Mouse (Mus musculus) bone marrow, adult 2 months (tissue): ENCODE measurements around the gene Acrbp. TPM values are rescaled to one million over a fixed set of nuclear protein-coding genes. Genes with fewer than 3 reads are reported as not detected.
"Not testable (repeated sequence)": the region's sequence is repeated elsewhere in the genome, so short reads cannot be mapped to it uniquely, and the experiment has no call there.

Experiments
- H3K27ac ChIP-seq: fragments of 200-500 bp; 2 replicates; pipeline ENCODE4 v1.5.1; 2012; ENCODE audit warnings: low read depth, mild to moderate bottlenecking, control low read depth, inconsistent platforms, low read length; ENCODE audit not compliant: control insufficient read depth, poor library complexity, insufficient read depth
- H3K4me1 ChIP-seq: fragments of 200-500 bp; 2 replicates; pipeline ENCODE4 v1.6.1; 2011; ENCODE audit warnings: low read length; ENCODE audit not compliant: control insufficient read depth, insufficient read depth
- H3K4me3 ChIP-seq: fragments of 200-500 bp; replicated peaks from 2 replicates; pipeline ENCODE3; 2011; ENCODE audit warnings: mild to moderate bottlenecking, low read depth, low read length, control low read depth; ENCODE audit not compliant: control insufficient read depth
- CTCF ChIP-seq: fragments of 200-500 bp; IDR thresholded peaks from 2 replicates; pipeline ENCODE4 v1.5.1; 2011; ENCODE audit warnings: low read length, control low read depth; ENCODE audit not compliant: control insufficient read depth, insufficient read depth
- POLR2A ChIP-seq: fragments of 200-500 bp; IDR thresholded peaks from 2 replicates; pipeline ENCODE4 v1.6.1; 2011; ENCODE audit warnings: low read depth, mild to moderate bottlenecking, control low read depth, low read length, borderline replicate concordance; ENCODE audit not compliant: control insufficient read depth
- WGBS: fragments of 180-500 bp; shearing (Covaris S2); methylation state at CpG from one replicate; pipeline ENCODE4 v1.1.7; 2018; 5-methylcytosine and 5-hydroxymethylcytosine counted together
- polyA plus RNA-seq: library from polyadenylated mRNA; stranded (reverse); fragments of >200 nt; gene quantifications from 2 replicates; pipeline ENCODE4 v1.2.4, GENCODE M21; 2011; ENCODE audit warnings: low replicate concordance; ENCODE audit not compliant: missing spikeins, insufficient read depth, insufficient read length

Acrbp gene
- polyA plus RNA-seq, 1 experiment = 45.9 TPM

DNA sequence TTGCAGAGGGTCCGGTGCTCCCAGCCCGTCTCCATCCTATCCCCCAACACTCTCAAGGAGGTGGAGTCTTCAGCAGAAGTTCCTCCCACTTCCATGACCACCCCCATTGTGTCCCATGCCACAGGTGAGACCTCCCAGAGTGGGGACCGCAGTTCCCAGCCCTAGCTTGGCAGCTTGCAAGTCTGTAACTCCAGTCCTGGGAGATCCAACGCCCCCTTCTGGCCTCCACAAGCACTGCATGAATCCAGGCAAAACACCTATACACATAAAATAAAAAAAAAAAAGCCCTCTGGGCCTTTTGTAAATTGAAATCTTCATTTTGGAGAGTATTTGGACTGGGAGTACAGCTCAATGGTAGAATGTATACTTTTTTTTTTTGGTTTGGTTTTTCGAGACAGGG is 1.7 kb downstream of the Acrbp start:
- Histone ChIP-seq H3K27ac (no peak overlapping the region), H3K4me1 (no peaks in the 10 kb centered on the region), H3K4me3 (no peak overlapping the region)
- 72% methylated on average over 5 of the region's 5 CpGs for WGBS
- peak; percentile 35; the same call in 1 of the 2 replicates for TF ChIP-seq CTCF
- TF ChIP-seq POLR2A = no peak

DNA sequence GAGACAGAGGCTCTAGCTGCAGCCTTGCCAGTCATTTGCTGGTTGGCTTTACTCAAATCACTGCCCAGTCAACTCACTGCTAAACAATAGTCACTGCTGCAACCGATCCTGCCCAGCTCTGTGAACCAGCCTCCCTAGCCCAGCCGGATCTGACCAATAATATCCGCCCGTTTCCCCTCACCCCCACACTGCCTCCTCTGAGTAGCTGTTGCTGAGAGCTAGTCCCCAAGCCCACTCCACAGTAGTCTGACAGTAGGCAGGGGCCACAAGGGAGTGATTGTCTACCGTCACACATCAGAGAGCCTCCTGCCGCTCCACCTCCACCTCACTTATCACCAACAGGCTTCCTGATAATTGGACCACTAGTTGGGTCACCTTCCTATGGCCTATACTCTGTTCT is 12.0 kb downstream of the Acrbp start:
- 76% methylated on average over 6 of the region's 6 CpGs for WGBS
- H3K4me3 ChIP-seq = no peak overlapping the region
- TF ChIP-seq POLR2A (no peak), CTCF (no peak)
- no peak overlapping the region for H3K27ac ChIP-seq
- no peaks in the 10 kb centered on the region for H3K4me1 ChIP-seq

DNA sequence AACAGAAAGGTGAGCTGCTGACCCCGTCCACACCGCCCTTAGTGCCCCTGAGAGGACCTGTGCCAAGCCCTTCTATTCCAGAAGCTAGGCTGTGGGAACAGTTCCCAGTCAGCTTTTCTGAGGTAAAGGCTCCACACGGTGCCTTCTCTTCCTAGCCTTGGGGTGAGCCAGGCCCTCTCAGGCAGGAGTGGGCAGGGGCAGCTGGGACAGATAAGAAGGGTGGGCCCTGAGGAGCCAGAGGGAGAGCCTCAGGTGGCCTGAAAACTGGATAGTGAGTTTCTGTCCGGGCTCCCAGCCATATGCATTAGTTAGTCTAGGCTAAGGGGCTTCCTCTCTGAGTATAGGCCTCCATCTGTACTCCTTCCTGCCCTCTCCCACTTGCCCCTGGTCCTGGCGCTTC is 13.0 kb downstream of the Acrbp start:
- WGBS = 78% methylated on average over 5 of the region's 5 CpGs
- H3K4me1 ChIP-seq = peaks cover 1% of the 10 kb centered on the region; the same call in 1 of the 2 replicates
- no peak for TF ChIP-seq CTCF

DNA sequence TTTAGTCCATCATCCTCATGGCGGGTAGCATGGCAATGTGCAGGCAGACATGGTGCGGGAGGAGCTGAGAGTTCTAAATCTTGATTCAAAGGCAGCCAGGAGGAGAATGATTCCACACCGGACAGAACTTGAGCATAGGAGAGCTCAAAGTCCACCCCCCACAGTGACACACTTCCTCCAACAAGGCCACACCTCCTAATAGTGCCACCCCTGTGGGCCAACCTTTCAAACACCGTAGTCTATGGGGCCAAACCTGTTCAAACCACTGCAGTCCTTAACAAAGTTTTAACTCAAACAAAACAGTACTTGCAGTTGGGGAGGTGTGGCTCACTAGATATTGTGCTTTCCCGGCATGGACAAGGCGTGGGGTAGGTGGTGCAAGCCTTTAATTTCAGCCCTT is 14.4 kb downstream of the Acrbp start:
- no peak overlapping the region for H3K4me3 ChIP-seq
- H3K27ac ChIP-seq = no peak overlapping the region
- H3K4me1 ChIP-seq = peaks cover 1% of the 10 kb centered on the region; the same call in 1 of the 2 replicates
- WGBS = 85% methylated on average over 6 of the region's 6 CpGs
- TF ChIP-seq CTCF (no peak), POLR2A (no peak)

More for the DNA sequence above, 13.0 kb downstream of the Acrbp start:
- H3K4me3 ChIP-seq = no peak overlapping the region
- no peak overlapping the region for H3K27ac ChIP-seq

DNA sequence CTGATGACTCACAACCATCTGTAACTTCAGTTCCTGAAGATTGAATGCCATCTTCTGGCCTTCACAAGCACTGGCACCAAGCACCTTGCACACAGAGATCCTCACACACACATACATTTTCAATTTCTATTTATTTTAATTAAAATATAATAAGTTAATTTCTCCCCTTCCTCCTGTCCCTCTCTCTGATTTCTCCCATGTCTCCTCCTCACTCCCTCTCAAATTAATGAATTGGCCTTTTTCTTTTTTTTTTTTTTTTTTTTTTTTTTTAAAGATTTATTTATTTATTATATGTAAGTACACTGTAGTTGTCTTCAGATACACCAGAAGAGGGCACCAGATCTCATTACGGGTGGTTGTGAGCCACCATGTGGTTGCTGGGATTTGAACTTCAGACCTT is 15.7 kb downstream of the Acrbp start:
- not testable (repeated sequence) for H3K4me1 ChIP-seq, H3K27ac ChIP-seq, H3K4me3 ChIP-seq
- 40% methylated on average over 1 of the region's 1 CpGs for WGBS

DNA sequence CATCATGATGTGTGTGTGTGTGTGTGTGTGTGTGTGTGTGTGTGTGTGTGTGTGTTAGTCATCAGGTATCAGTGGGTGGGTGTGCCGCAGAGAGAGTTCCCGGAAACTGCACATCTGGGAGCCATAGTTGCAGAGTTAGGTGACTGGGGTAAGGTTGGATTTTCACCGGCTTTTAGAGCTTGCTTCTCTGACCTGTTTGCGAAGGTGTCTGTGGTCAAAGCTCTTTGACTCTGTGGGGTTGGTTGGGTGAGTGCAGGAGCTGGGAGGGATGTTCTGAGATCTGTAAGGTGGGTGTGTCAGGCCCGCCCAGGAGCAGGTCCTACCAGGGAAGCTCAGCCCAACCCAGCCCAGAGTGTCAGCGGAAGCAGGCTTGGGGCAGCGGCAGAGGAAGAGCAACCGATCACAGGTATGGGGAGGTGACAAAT is 18.1 kb downstream of the Acrbp start, which contains the start of gene Lpar5:
Gene Lpar5 (plus strand): TSS at position 350 of the 425 bp plus-strand sequence.
- H3K27ac ChIP-seq = no peak within 1 kb of the TSS
- 75% methylated on average over 8 of the region's 8 CpGs for WGBS
- no peak for TF ChIP-seq CTCF
- no peak for TF ChIP-seq POLR2A

DNA sequence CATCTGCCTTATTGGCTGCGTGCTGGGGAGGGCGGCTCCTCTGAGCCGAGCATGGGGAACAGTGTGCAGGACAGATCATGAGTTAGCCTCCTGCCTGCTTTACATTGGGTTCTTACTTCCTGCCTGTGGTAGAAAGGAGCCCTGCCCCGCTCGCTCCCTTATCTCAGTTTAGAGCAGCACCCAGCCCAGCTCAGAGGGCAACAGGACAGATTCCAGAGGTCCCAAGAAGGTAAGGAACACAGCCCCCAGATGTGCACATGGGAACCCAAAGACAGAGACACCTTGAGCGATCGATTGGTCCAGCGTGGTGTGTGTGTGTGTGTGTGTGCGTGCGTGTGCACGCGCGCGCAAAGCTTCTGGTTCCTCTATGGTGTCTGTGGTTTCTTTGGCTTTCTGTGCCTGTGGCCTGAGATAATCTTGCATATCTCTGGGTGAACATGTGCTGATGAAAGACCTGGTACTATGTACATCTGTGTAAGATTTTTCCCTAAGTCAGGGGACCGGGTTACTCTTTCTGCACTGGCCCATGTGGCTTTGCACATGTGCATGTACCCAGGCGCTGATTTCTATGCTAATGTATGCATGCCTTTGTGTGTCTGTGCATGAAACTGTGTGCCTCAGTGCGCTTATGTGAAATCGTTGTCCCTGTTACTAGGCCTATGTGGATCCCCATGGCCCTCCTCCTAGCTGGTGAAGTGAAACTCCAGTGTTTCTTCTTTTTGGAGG is 21.8 kb downstream of the Acrbp start:
- Histone ChIP-seq H3K27ac (peak overlapping the region; percentile 62), H3K4me3 (peak overlapping the region; percentile 55), H3K4me1 (peaks cover 8% of the 10 kb centered on the region)
- 0 out of 2 replicates have a peak, but pooled peaks have one; percentile 5 for TF ChIP-seq CTCF
- TF ChIP-seq POLR2A = 0 out of 2 replicates have a peak, but pooled peaks have one; percentile 27
- WGBS = 4% methylated on average over 18 of the region's 18 CpGs

More for the DNA sequence above, 18.1 kb downstream of the Acrbp start, which contains the start of gene Lpar5:
- Histone ChIP-seq H3K4me1 (peaks cover 7% of the 10 kb centered on the region), H3K4me3 (no peak within 1 kb of the TSS)

DNA sequence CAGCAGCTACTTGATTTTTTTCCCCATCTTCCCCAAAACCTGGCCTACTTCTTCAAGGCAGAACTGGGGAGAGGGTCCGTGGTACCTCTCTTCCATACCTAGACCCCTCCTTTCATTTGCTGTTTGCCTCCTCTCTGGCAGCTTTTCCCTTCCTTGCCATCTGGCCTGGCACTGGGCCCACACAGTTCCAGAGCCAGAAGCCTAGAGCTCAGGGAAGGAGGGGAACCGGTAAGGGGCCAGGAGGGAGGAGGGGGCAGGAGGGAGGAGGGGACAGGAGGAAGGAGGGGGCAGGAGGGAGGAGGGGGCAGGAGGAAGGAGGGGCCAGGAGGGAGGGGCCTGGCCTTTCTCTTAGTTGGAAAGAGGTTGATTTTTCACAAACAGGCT is 22.4 kb downstream of the Acrbp start:
- Histone ChIP-seq H3K27ac (peak overlapping the region; percentile 62), H3K4me1 (peaks cover 8% of the 10 kb centered on the region), H3K4me3 (peak overlapping the region; percentile 56)
- TF ChIP-seq CTCF (no peak), POLR2A (no peak)
- 3% methylated on average over 2 of the region's 2 CpGs for WGBS

DNA sequence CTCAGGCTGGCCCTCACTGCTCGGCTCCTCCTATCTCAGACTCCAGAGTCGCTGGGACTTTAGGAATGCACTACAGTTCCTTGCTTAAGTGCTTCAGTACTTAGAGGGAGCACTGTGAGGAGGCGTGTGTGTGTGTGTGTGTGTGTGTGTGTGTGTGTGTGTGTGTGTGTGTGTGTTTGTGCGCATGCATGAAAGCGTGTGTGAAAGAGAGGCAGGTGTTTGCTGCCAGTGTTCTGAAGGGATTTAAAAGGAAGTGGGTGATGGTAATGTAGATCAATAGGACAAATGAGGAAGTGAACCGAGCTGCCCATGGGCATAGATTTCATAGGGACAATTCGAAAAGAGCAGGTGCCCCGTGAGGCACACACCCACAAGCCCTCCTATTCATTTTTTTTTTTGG is 24.3 kb downstream of the Acrbp start:
- H3K27ac ChIP-seq = no peak overlapping the region

More for the DNA sequence above, 24.3 kb downstream of the Acrbp start:
- 14% methylated on average over 8 of the region's 8 CpGs for WGBS
- H3K4me3 ChIP-seq = no peak overlapping the region
- peaks cover 7% of the 10 kb centered on the region for H3K4me1 ChIP-seq
- TF ChIP-seq POLR2A (no peak), CTCF (no peak)
